Mouse (Mus musculus) large intestine, adult 2 months (tissue): ENCODE measurements around the gene Gm20388. TPM values are rescaled to one million over a fixed set of nuclear protein-coding genes. Genes with fewer than 3 reads are reported as not detected.

Source experiments
- DNase-seq: peaks from one replicate; pipeline ENCODE4 v3.0.0-alpha.2; 2012; ENCODE audit warnings: low read depth, low spot score
- WGBS: fragments of 180-500 bp; shearing (Covaris S2); methylation state at CpG from one replicate; pipeline ENCODE4 v1.1.7; 2018; 5-methylcytosine and 5-hydroxymethylcytosine counted together
- polyA plus RNA-seq: library from polyadenylated mRNA; depleted of rRNA; stranded (reverse); fragments of >200 nt; gene quantifications from 2 replicates; pipeline ENCODE4 v1.2.3, GENCODE M21; 2012

The Gm20388 gene
- polyA plus RNA-seq, 1 experiment: 31.5 TPM

DNA sequence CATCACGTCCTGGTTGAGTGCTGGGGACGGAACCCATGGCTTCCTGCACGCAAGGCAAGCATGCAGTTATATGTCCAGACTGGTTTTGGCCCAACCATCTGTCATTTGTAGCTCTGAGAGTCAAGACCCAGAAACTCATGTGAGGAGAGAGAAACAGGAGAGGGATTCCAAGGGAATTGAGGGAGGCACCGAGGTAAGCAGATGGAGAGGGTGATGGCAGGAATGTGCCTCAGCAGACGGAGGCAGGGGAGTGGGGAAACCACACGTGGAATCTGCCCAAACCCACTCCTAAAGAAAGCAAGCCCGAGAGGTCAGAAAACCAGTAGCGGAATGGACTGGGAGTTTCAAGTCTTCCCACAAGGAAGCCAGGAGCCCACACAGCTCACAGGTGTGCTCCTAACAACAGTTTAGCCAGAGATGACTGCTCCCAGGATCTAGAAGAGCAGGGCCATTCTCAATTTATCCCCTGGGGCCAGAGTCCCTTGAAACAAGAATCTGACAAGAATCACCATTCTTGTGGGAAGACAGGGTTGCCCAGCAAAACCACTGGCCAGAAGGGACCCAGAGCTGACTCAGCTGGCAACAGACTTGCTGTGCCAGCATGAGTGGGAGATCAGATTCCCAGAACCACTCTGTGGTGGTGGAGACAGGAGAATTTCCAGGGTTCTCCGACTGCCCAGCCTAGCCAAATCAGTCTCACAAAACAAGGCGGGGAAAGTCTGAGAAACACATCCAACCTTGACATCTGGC is 1772.6 kb downstream of the Gm20388 start:
- 62% methylated on average over 10 of the region's 10 CpGs for WGBS
- DNase-seq: no peak

DNA sequence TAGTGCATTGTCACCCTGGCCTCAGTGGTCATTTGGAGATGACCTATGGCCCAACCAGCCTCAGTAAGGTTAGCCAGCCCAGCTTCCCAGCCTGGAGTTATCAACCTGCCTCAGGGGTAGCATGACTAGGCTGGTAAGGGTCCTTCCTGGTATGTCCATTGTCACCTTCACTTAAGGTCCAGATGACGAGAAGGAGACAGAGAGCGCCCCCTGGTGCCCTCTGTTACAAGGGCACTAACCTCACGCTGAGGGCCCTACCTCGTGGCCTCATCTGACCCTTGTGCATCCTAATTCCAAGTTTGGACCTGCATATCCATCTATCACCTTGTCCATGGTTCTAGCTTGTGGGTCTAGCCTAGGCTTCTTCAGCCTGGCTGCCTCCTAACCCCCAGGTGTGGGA is 1774.8 kb downstream of the Gm20388 start:
- no peak for DNase-seq
- WGBS: 10% methylated on average over 4 of the region's 4 CpGs

DNA sequence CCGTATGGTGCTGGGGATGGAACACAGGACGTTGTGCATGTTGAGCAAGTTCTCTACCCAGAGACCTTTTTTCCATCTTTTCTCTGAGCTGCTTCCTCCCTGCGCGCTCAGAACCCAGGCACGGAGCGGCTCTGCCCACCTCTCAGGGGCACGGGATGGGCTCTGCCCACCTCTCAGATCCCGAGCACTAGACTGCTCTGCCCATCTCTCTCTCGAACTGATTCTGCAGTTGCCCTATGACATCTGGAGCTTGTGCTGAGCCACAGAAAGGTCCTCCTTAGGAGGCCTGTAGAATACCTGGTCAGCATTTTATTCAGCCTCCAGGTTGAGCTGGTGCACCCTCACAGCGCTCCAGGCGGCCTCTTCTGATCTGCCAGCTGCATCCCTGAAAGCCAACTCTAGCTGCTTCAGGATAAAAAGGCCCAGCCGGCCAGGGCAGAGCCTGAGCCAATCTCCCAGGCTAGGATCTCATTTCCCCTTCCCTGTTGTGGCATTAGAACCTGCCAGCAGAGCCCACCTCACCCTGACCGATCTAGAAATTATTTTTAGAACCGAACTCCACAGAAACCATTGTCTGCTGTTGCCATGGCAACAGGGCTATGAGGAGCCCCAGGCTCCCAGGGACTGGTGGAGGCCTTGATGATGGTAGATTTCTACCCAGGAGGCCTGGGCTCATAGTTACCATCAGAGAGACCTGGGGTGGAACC is 1777.0 kb downstream of the Gm20388 start:
- DNase-seq: no peak
- 66% methylated on average over 14 of the region's 14 CpGs for WGBS

DNA sequence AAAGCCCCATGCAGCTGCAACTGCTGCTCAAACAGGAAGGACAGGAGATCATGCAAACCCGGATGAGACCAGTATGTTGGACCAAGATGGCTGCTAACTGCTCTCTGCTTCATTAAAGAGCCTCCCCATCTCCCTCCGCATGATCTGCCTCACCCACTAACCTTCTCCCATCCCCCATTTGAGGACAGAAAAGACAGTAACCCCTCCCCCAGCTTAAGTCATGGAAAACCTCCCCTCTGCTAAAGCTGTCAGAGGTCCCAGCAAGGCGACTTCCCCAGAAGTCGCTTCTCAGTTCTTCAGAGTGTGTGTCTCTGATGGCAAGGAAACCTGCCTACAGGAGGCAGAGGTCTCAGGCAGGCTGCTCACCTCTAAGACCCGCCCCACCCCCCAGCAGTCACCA is 1777.9 kb downstream of the Gm20388 start:
- no peak for DNase-seq

GRCm38 (mm10) chr8:121694453-121694852 is 1783.8 kb downstream of the Gm20388 start:
- 54% methylated on average over 4 of the region's 4 CpGs for WGBS
- DNase-seq: no peak

More for the DNA sequence above, 1777.9 kb downstream of the Gm20388 start:
- 41% methylated on average over 5 of the region's 5 CpGs for WGBS

DNA sequence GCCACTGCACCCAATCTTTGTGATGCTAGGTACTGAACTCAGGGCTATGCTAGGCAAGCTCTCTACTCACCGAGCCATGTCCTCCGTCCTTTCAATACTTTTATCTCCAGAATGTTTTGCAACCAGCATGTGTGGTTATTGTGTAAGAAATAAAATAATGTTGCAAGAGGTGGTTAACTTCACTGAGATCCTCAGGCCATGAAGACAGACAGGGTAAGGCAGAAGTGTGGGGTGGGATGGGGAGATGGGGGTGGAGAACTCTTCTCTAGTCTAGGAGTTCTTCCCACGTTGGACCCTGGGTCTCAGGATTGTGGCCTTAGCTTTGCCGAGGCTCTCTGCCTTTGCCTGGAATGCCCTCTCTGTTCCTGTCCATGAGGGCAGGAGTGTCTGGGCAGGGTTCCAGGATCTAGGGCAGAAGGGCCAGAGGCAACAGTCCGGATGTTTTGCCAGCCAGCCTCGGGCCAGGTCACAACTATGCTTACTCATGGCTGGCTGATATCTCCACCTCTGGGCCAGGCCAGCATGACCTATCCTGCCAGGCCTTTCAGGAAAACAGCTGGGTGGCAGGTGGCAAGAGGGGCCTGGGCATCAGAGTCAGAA is 1785.0 kb downstream of the Gm20388 start:
- WGBS: 56% methylated on average over 6 of the region's 6 CpGs
- DNase-seq: no peak

- DNase-seq: no peak
- WGBS: 6% methylated on average over 17 of the region's 17 CpGs
Observed at GRCm38 (mm10) chr8:121697735-121698614, 1787.3 kb downstream of the Gm20388 start.

- no peak for DNase-seq
- WGBS: 11% methylated on average over 9 of the region's 9 CpGs
Observed at GRCm38 (mm10) chr8:121698615-121699101, 1788.0 kb downstream of the Gm20388 start.

DNA sequence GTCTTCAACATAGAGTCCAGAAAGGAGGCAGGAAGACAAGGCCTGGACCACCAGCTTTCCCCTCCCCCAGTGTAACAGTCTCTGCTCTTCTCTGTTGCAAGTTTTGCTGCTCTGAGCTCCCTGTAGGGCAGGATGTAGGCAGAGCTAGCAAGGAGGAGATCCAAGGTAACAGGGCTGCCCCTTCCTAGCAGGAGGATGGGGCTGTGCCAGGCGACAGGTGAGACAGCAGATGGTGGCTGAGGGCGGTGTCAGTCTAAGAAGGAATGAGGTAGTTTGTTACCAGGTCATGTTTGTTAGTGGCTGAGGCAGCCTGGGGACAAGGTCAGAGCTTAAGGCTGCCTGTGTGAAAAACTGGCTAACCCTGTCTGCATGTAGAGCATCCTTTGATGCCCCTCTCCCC is 1789.3 kb downstream of the Gm20388 start:
- DNase-seq: no peak
- 42% methylated on average over 2 of the region's 2 CpGs for WGBS

DNA sequence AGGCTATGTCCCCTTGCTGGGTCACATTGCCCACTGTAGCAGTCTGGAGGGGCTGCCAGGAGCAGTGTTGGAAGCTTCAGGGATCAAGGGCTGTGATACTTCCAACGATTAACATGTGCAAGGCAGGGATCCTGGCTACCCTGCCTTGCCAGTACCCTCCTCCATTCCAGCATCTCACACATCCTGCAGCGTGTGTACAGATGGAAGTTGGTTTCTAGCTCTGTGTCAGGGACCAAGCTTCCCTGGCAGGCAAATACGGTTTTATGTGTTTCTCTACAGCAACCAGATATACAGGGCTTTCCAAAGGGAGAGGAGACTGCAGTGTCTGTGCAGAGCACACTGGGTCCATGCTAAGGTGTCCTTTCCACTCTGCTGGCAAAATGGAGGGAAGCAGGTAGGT is 1794.5 kb downstream of the Gm20388 start:
- DNase-seq: no peak
- 50% methylated on average over 3 of the region's 3 CpGs for WGBS

GRCm38 (mm10) chr8:121706956-121707355 is 1796.3 kb downstream of the Gm20388 start:
- 76% methylated on average over 11 of the region's 11 CpGs for WGBS
- no peak for DNase-seq

- no peak for DNase-seq
- 41% methylated on average over 6 of the region's 6 CpGs for WGBS
Observed at GRCm38 (mm10) chr8:121708406-121708805, 1797.8 kb downstream of the Gm20388 start.

DNA sequence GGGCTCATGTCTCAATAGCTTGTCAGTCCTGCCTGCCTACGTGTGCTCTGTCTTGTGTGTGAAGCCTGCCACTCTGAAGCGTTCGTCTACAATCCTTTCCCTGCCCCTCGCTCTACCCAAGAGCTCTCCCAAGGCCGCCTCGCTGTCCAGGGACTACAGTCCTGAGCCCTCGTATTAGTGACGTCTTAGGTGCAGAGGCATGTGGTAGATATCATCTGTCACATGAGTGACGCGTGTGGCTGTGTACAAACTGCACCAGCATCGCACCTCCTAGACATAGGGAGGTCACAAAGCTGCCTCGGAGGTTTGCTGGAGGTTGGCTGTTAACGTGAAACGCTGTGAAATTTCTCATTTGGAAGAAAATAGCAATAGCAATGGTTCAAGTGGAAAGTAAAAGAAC is 1806.9 kb downstream of the Gm20388 start:
- 42% methylated on average over 14 of the region's 14 CpGs for WGBS

DNA sequence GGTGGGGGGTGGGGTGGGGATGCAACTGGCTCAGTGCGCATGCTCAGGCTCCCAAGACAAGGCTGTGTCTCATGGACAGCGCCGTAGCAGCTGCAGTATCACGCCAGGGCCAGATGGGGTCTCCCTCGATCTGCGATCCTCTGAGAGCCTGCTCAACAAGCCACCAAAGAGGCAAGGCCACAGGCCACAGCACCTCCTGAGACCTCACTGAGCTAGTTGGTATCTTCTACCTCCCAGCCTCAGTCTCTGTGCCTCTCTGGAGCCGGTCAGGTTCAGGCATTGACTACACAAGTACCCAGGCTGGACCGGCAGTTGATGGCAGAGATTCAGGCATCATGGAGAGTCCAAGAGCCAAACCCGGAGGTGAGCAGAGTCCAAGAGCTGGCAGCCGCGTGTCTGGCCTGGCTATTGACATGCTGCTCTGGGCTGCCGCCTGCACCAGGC is 1807.4 kb downstream of the Gm20388 start:
- no peak for DNase-seq
- 22% methylated on average over 12 of the region's 12 CpGs for WGBS

More for the DNA sequence above, 1806.9 kb downstream of the Gm20388 start:
- DNase-seq: no peak

DNA sequence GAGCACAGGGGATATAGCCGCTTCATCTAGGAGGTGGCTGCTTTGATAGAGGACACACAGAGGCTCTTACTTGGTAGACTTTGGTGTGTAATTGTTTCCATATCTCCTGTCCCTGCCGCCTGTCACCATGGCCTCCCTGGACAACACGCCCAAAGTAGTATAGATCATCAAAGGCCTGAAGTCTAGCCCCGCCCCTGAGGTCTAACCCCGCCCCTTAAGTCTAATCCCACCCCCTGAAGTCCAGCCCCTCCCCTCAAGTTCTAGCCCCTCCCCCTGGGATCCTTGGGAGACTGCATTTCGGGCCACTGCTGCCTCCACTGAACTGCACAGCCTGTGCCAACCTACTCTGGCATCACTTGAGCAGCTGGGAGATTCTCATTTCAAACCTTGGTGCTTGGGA is 1808.3 kb downstream of the Gm20388 start:
- no peak for DNase-seq
- 42% methylated on average over 6 of the region's 6 CpGs for WGBS

DNA sequence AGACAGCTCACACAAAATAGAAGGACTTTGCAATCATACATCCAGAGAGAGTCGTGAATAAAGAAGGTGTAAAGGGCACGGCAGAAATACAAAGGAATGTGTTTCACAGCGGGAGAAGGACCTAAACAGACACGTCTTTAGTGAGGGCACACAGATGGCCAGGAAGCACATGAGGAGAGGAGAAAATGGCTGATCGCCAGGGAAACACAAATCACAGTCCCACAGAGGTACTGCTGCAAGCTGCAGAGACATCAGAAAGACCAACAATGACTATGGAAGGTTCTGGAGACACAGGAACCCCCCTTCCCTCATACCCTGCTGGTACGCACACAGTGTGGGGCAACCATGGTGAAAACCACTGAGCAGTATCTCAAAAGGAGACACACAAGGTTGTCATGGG is 1810.4 kb downstream of the Gm20388 start:
- no peak for DNase-seq
- 39% methylated on average over 6 of the region's 6 CpGs for WGBS

DNA sequence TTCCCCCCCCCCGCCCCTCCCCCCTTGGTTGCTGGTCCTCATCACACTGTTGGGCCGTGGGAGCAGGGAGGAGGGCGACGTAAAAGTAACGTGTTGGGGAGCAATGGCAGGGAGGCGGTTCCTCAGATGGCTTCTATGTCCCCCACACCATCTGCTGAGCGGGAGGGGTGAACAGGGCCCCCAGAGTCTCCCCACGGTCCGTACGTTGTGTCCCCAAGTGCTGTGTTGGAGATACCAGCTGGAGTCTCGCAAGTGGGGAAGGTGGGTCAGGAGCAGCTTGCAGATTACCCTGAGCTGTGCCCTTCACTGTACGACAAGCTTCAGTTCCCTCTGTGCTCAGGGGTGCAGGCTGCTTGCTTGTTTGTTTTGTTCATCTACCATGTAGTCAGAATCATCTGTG is 1813.2 kb downstream of the Gm20388 start:
- 63% methylated on average over 12 of the region's 12 CpGs for WGBS
- DNase-seq: no peak

DNA sequence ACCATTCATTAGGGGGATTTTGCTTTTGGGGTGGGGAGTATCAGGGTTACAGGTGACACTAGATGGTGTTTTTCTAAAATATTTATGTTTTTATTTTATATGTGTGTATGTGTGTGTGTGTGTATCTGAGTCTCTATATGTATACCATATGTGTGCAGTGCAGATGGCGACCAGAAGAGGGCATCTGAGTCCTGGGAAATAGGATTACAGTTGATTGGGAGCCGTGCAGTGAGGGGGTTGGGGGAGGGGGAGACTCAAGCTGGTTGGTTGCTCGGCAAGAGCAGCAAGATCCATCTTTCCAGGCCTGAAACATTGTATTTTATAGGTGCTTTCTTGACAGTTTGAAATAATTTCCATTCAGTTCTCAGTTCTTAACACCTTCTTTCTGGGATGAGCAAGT is 1816.5 kb downstream of the Gm20388 start:
- no peak for DNase-seq
- 51% methylated on average over 3 of the region's 3 CpGs for WGBS

DNA sequence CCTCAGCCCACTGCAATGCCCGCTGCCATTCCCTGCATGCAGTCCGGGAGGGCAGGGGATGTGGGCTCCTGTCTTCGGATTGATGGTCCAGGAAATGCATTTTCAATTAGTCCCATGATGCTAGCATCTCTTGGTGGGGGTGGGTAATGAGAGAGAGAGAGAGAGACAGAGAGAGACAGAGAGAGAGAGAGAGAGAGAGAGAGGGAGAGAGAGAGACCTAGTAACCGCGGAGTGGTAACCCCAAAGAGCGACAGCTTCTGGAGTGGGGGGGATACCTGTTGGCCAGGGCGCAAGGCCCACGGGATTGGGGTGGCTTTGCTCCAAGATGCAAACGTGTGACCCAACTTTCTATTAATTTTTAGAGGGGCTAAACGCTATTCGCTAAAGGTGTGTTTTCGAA is 1818.7 kb downstream of the Gm20388 start, which contains the start of gene Jph3:
Gene Jph3 (plus strand): TSS at position 301 of the 400 bp plus-strand sequence.
- WGBS: 11% methylated on average over 12 of the region's 12 CpGs
- DNase-seq: no peak

GRCm38 (mm10) chr8:121729754-121730153 is 1819.1 kb downstream of the Gm20388 start:
- 5% methylated on average over 51 of the region's 54 CpGs for WGBS
- no peak for DNase-seq
